Mouse (Mus musculus): ENCODE results near the gene Kcnh3. TPM values are rescaled to one million over a fixed set of nuclear protein-coding genes. Genes with fewer than 3 reads are reported as not detected.
A peak's percentile ranks its signal among the peaks of the same experiment; 100 is the strongest.

Kcnh3 gene
- polyA plus RNA-seq, 1 experiment: 0.42 TPM

GRCm38 (mm10) chr15:99213183-99213582 lies 11.5 kb upstream of the Kcnh3 start:
- 86% methylated on average over 10 of the region's 10 CpGs for WGBS
- Histone ChIP-seq H3K36me3 (ENCODE audit: control insufficient read depth, insufficient read depth, low read length) (no peaks in the 10 kb centered on the region; the same call in 1 of the 2 replicates), H3K27ac (ENCODE audit: insufficient read depth, low read depth, low read length) (no peak overlapping the region), H3K4me1 (ENCODE audit: control insufficient read depth, insufficient read depth, low read length) (no peaks in the 10 kb centered on the region), H3K4me3 (ENCODE audit: insufficient read depth, low read depth, low read length) (no peak overlapping the region), H3K27me3 (replicated peaks; ENCODE audit: control insufficient read depth, insufficient read depth, low read length) (no peaks in the 10 kb centered on the region)
- no peak for TF ChIP-seq CTCF (conservative IDR thresholded peaks at IDR 0.05; ENCODE audit: insufficient read depth, insufficient read length, low read depth, low read length)
- no peak for TF ChIP-seq POLR2A (IDR thresholded peaks at IDR 0.05; ENCODE audit: low read depth, low read length)
- no peak for DNase-seq

GRCm38 (mm10) chr15:99214941-99215340 lies 9.7 kb upstream of the Kcnh3 start:
- Histone ChIP-seq H3K36me3 (ENCODE audit: control insufficient read depth, insufficient read depth, low read length) (no peaks in the 10 kb centered on the region), H3K27me3 (replicated peaks; ENCODE audit: control insufficient read depth, insufficient read depth, low read length) (no peaks in the 10 kb centered on the region), H3K27ac (ENCODE audit: insufficient read depth, low read depth, low read length) (no peak overlapping the region), H3K4me3 (ENCODE audit: insufficient read depth, low read depth, low read length) (no peak overlapping the region), H3K4me1 (ENCODE audit: control insufficient read depth, insufficient read depth, low read length) (no peaks in the 10 kb centered on the region)
- TF ChIP-seq POLR2A (IDR thresholded peaks at IDR 0.05; ENCODE audit: low read depth, low read length) (no peak), CTCF (conservative IDR thresholded peaks at IDR 0.05; ENCODE audit: insufficient read depth, insufficient read length, low read depth, low read length) (peak; percentile 65)
- 86% methylated on average over 2 of the region's 2 CpGs for WGBS
- DNase-seq: peak; percentile 45

GRCm38 (mm10) chr15:99215741-99216463 lies 8.8 kb upstream of the Kcnh3 start:
- H3K27ac ChIP-seq (ENCODE audit: insufficient read depth, low read depth, low read length): no peak overlapping the region
- no peaks in the 10 kb centered on the region for H3K27me3 ChIP-seq (replicated peaks; ENCODE audit: control insufficient read depth, insufficient read depth, low read length)
- WGBS: 81% methylated on average over 11 of the region's 11 CpGs
- H3K4me1 ChIP-seq (ENCODE audit: control insufficient read depth, insufficient read depth, low read length): no peaks in the 10 kb centered on the region
- no peaks in the 10 kb centered on the region for H3K36me3 ChIP-seq (ENCODE audit: control insufficient read depth, insufficient read depth, low read length)
- no peak overlapping the region for H3K4me3 ChIP-seq (ENCODE audit: insufficient read depth, low read depth, low read length)
- TF ChIP-seq CTCF (conservative IDR thresholded peaks at IDR 0.05; ENCODE audit: insufficient read depth, insufficient read length, low read depth, low read length) (no peak), POLR2A (IDR thresholded peaks at IDR 0.05; ENCODE audit: low read depth, low read length) (no peak)
- DNase-seq: no peak

- H3K36me3 ChIP-seq (ENCODE audit: control insufficient read depth, insufficient read depth, low read length): no peaks in the 10 kb centered on the region
- H3K27ac ChIP-seq (ENCODE audit: insufficient read depth, low read depth, low read length): no peak overlapping the region
- no peak for DNase-seq
- H3K4me1 ChIP-seq (ENCODE audit: control insufficient read depth, insufficient read depth, low read length): no peaks in the 10 kb centered on the region
- H3K27me3 ChIP-seq (replicated peaks; ENCODE audit: control insufficient read depth, insufficient read depth, low read length): peaks cover 1% of the 10 kb centered on the region; the same call in 1 of the 2 replicates
- no peak overlapping the region for H3K4me3 ChIP-seq (ENCODE audit: insufficient read depth, low read depth, low read length)
- WGBS: 95% methylated on average over 4 of the region's 4 CpGs
- TF ChIP-seq CTCF (conservative IDR thresholded peaks at IDR 0.05; ENCODE audit: insufficient read depth, insufficient read length, low read depth, low read length) (no peak), POLR2A (IDR thresholded peaks at IDR 0.05; ENCODE audit: low read depth, low read length) (no peak)
Measured at GRCm38 (mm10) chr15:99217630-99218029, 7.0 kb upstream of the Kcnh3 start.

- DNase-seq: no peak
- no peaks in the 10 kb centered on the region for H3K4me1 ChIP-seq (ENCODE audit: control insufficient read depth, insufficient read depth, low read length)
- H3K27me3 ChIP-seq (replicated peaks; ENCODE audit: control insufficient read depth, insufficient read depth, low read length): peaks cover 7% of the 10 kb centered on the region
- no peak overlapping the region for H3K4me3 ChIP-seq (ENCODE audit: insufficient read depth, low read depth, low read length)
- TF ChIP-seq POLR2A (IDR thresholded peaks at IDR 0.05; ENCODE audit: low read depth, low read length) (no peak), CTCF (conservative IDR thresholded peaks at IDR 0.05; ENCODE audit: insufficient read depth, insufficient read length, low read depth, low read length) (no peak)
- no peaks in the 10 kb centered on the region for H3K36me3 ChIP-seq (ENCODE audit: control insufficient read depth, insufficient read depth, low read length)
- no peak overlapping the region for H3K27ac ChIP-seq (ENCODE audit: insufficient read depth, low read depth, low read length)
- 25% methylated on average over 8 of the region's 8 CpGs for WGBS
Measured at GRCm38 (mm10) chr15:99221315-99221952, 3.2 kb upstream of the Kcnh3 start.

- H3K27me3 ChIP-seq (replicated peaks; ENCODE audit: control insufficient read depth, insufficient read depth, low read length): peaks cover 7% of the 10 kb centered on the region
- 7% methylated on average over 18 of the region's 18 CpGs for WGBS
- TF ChIP-seq CTCF (conservative IDR thresholded peaks at IDR 0.05; ENCODE audit: insufficient read depth, insufficient read length, low read depth, low read length) (no peak), POLR2A (IDR thresholded peaks at IDR 0.05; ENCODE audit: low read depth, low read length) (no peak)
- no peaks in the 10 kb centered on the region for H3K4me1 ChIP-seq (ENCODE audit: control insufficient read depth, insufficient read depth, low read length)
- no peak overlapping the region for H3K27ac ChIP-seq (ENCODE audit: insufficient read depth, low read depth, low read length)
- H3K36me3 ChIP-seq (ENCODE audit: control insufficient read depth, insufficient read depth, low read length): no peaks in the 10 kb centered on the region
- peak overlapping the region; percentile 33; the same call in 1 of the 2 replicates for H3K4me3 ChIP-seq (ENCODE audit: insufficient read depth, low read depth, low read length)
- DNase-seq: no peak
Measured at GRCm38 (mm10) chr15:99222794-99223584, 1.7 kb upstream of the Kcnh3 start.

Data from kidney, adult 2 months (tissue).